Mouse (Mus musculus): ENCODE measurements at regions not wholly inside any gene's neighbourhood (a gene's known extent, or its start where the extent isn't known, plus 50 kb on each side); places are given as distances from the start of the nearest gene placed in this dataset.

- no peaks in the 10 kb centered on the region for H3K27me3 ChIP-seq (ENCODE audit: low read depth, poor library complexity, severe bottlenecking)
- WGBS = 78% methylated on average over 2 of the region's 2 CpGs
- DNase-seq (ENCODE audit: low spot score) = no peak
- no peak overlapping the region for H3K4me3 ChIP-seq
- H3K4me1 ChIP-seq = peaks cover 25% of the 10 kb centered on the region
- no peak overlapping the region for H3K27ac ChIP-seq
- no peaks in the 10 kb centered on the region for H3K36me3 ChIP-seq
- H3K9me3 ChIP-seq (replicated peaks) = no peaks in the 10 kb centered on the region
These were observed 55.2 kb upstream of the Ppp2r5a start for GRCm38 (mm10) chr1:191458292-191458691.

DNA sequence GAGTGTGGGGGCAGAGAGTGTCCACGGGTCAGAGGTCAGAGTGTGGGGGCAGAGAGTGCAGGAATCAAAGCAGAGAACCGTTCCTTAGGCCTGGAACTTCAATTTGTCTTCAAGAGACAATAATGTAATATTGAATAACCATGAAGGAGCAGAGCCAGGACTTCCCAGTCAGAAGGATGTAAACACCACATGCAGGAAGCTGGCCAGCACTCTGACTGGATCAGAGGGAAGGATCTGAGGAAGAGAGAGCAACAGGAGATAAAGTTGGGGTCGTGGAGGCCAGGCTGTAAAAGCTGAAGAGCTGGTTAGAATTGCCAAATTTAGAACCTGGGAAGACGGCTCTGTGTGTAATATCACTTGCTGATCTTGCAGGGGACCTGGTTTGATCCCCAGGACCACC, 54.0 kb upstream of the Ppp2r5a start:
- H3K4me3 ChIP-seq = no peak overlapping the region
- H3K27me3 ChIP-seq (ENCODE audit: low read depth, poor library complexity, severe bottlenecking) = no peaks in the 10 kb centered on the region
- H3K36me3 ChIP-seq = no peaks in the 10 kb centered on the region
- WGBS = 55% methylated on average over 4 of the region's 4 CpGs
- no peaks in the 10 kb centered on the region for H3K9me3 ChIP-seq (replicated peaks)
- no peak for DNase-seq (ENCODE audit: low spot score)
- H3K4me1 ChIP-seq = peaks cover 21% of the 10 kb centered on the region
- no peak overlapping the region for H3K27ac ChIP-seq

GRCm38 (mm10) chr1:191454604-191455003, 51.5 kb upstream of the Ppp2r5a start:
- Histone ChIP-seq H3K9me3 (replicated peaks) (no peaks in the 10 kb centered on the region), H3K27ac (no peak overlapping the region), H3K27me3 (ENCODE audit: low read depth, poor library complexity, severe bottlenecking) (no peaks in the 10 kb centered on the region), H3K36me3 (no peaks in the 10 kb centered on the region), H3K4me1 (peaks cover 4% of the 10 kb centered on the region; the same call in 1 of the 2 replicates), H3K4me3 (no peak overlapping the region)
- WGBS = 43% methylated on average over 3 of the region's 3 CpGs
- no peak for DNase-seq (ENCODE audit: low spot score)

DNA sequence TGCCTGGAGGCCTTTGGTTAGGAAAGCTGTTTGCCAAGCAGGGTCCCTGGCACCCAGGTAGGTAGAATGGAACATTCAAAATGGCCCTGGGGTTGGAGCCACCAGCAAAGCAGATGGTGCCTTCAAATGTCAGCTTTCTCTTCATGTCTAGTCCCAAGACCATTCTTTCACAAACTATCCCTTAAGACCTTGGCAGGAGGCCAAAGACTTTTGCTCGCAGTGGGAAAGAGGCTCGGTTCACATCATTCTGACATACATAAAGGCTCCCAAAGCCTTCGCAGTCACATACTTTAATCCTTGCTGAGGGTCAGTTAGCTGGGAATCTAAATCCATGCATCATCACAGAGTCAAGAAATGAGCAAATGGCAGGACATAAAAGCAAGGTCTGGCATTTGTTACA, 50.5 kb upstream of the Ppp2r5a start:
- 82% methylated on average over 3 of the region's 3 CpGs for WGBS
- peaks cover 4% of the 10 kb centered on the region; the same call in 1 of the 2 replicates for H3K4me1 ChIP-seq
- no peaks in the 10 kb centered on the region for H3K27me3 ChIP-seq (ENCODE audit: low read depth, poor library complexity, severe bottlenecking)
- H3K36me3 ChIP-seq = no peaks in the 10 kb centered on the region
- no peak overlapping the region for H3K4me3 ChIP-seq
- DNase-seq (ENCODE audit: low spot score) = no peak
- no peak overlapping the region for H3K27ac ChIP-seq
- H3K9me3 ChIP-seq (replicated peaks) = no peaks in the 10 kb centered on the region

Measured in limb, embryonic 10.5 days (tissue).